Mouse (Mus musculus) lung, postnatal 0 days (tissue): ENCODE measurements around the gene Uvrag. TPM values are rescaled to one million over a fixed set of nuclear protein-coding genes. Genes with fewer than 3 reads are reported as not detected.
A peak's percentile ranks its signal among the peaks of the same experiment; 100 is the strongest.

Experiments
- ATAC-seq: fragments of 200-750 bp; cut with Nextera tagmentation; 2 replicates; pipeline ENCODE4 v1.8.0; 2017; ENCODE audit warnings: moderate library complexity
- DNase-seq: peaks from one replicate; pipeline ENCODE4 v3.0.0-alpha.2; 2016; ENCODE audit warnings: low spot score
- H3K27ac ChIP-seq: fragments of 300-500 bp; sonication (generic); 2 replicates; pipeline ENCODE4 v1.5.1; 2014; ENCODE audit warnings: antibody characterized with exemption, mild to moderate bottlenecking, low read length, mixed read lengths
- H3K27me3 ChIP-seq: fragments of 300-500 bp; sonication (generic); replicated peaks from 2 replicates; pipeline ENCODE4 v1.6.1; 2014; ENCODE audit warnings: low read length, mixed read lengths; ENCODE audit not compliant: insufficient read depth
- H3K36me3 ChIP-seq: fragments of 300-500 bp; sonication (generic); 2 replicates; pipeline ENCODE4 v1.6.1; 2014; ENCODE audit warnings: low read length, mixed read lengths; ENCODE audit not compliant: insufficient read depth
- H3K4me1 ChIP-seq: fragments of 300-500 bp; sonication (generic); 2 replicates; pipeline ENCODE4 v1.6.1; 2014; ENCODE audit warnings: antibody characterized with exemption, low read depth, low read length, mixed read lengths; ENCODE audit not compliant: insufficient read depth
- H3K4me2 ChIP-seq: fragments of 300-500 bp; sonication (generic); replicated peaks from 2 replicates; pipeline ENCODE4 v1.6.1; 2014; ENCODE audit warnings: low read depth, mild to moderate bottlenecking, low read length, moderate library complexity, mixed read lengths
- H3K4me3 ChIP-seq: fragments of 300-500 bp; sonication (generic); 2 replicates; pipeline ENCODE4 v1.5.1; 2014; ENCODE audit warnings: low read depth, low read length
- H3K9ac ChIP-seq: fragments of 300-500 bp; sonication (generic); replicated peaks from 2 replicates; pipeline ENCODE4 v1.6.1; 2014; ENCODE audit warnings: low read depth, mild to moderate bottlenecking
- H3K9me3 ChIP-seq: fragments of 300-500 bp; sonication (generic); 2 replicates; pipeline ENCODE4 v1.6.1; 2016; ENCODE audit warnings: low read length, mixed read lengths
- CTCF ChIP-seq: IDR thresholded peaks from 2 replicates; pipeline ENCODE4 v1.5.1; 2016; ENCODE audit warnings: antibody characterized with exemption, mild to moderate bottlenecking
- EP300 ChIP-seq: IDR thresholded peaks from 2 replicates; pipeline ENCODE4 v1.6.1; 2016; ENCODE audit warnings: antibody characterized with exemption, mild to moderate bottlenecking, control low read depth
- WGBS: fragments of 180-500 bp; shearing (Covaris S2); extraction: QIAGEN DNeasy Blood & Tissue Kit; methylation state at CpG from one replicate; pipeline ENCODE4 v1.1.7; 2014; 5-methylcytosine and 5-hydroxymethylcytosine counted together
- polyA plus RNA-seq: library from polyadenylated mRNA; unstranded; fragments of >200 nt; fragmentation: Nextera tagmentation; extraction: Ambion mirVana; gene quantifications from 2 replicates; pipeline ENCODE4 v1.2.1, GENCODE M21; 2015

Uvrag gene
- polyA plus RNA-seq, 1 experiment from 2014 or later: 23.4 TPM

- Histone ChIP-seq H3K4me3 (no peak overlapping the region), H3K27me3 (no peaks in the 10 kb centered on the region), H3K4me2 (no peak overlapping the region), H3K36me3 (no peaks in the 10 kb centered on the region), H3K4me1 (no peaks in the 10 kb centered on the region), H3K9me3 (no peaks in the 10 kb centered on the region), H3K9ac (no peak overlapping the region), H3K27ac (no peak overlapping the region)
- WGBS: 82% methylated on average over 6 of the region's 6 CpGs
- no peak for ATAC-seq
- no peak for TF ChIP-seq EP300
- no peak for TF ChIP-seq CTCF
- no peak for DNase-seq
Observed at GRCm38 (mm10) chr7:98942746-98943145, 198.2 kb downstream of the Uvrag start.

DNA sequence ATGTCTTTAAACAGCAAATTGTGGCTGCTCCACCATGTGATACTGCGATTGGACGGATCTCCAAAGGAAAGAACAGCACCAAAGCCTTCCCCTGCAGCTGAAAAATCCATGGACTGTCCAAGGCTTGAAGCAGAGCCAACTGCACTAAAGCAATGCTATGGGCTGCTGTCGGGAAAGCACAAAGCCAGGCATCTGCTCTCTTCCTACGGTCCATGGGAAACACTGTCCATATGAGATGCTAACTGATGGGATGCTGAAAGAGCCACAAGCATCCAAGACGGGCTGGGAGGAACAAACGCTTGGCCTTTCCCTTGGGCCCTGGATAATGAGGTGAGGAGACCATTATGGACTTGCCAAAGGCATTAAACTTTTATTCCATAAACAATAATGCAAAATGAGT, 201.7 kb downstream of the Uvrag start:
- ATAC-seq: peak; percentile 23; the same call in 1 of the 2 replicates
- Histone ChIP-seq H3K9ac (no peak overlapping the region), H3K4me3 (no peak overlapping the region), H3K36me3 (no peaks in the 10 kb centered on the region), H3K4me1 (no peaks in the 10 kb centered on the region), H3K9me3 (no peaks in the 10 kb centered on the region), H3K4me2 (no peak overlapping the region), H3K27ac (no peak overlapping the region), H3K27me3 (no peaks in the 10 kb centered on the region)
- TF ChIP-seq EP300: no peak
- no peak for TF ChIP-seq CTCF
- DNase-seq: peak; percentile 14
- 62% methylated on average over 6 of the region's 6 CpGs for WGBS

DNA sequence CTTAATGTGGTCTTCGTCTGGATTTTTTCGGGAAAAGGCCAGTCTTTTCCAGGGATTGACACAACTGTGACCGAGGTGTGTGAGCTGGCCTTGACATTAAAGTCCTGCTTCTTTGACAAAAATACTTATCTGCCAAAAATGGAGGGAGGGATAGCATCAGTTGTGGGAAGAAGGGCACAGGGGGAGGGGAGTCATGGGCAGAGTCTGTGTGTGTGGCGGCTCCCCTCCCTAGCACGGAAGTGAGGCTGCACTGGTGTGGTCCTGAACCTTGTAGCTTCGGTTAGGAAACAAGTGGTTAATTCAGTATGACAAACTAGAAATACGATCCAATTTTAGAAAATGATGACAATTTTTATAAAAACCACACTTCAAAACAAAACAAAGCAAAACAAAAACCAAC, 202.3 kb downstream of the Uvrag start:
- TF ChIP-seq EP300: no peak
- TF ChIP-seq CTCF: no peak
- Histone ChIP-seq H3K4me2 (no peak overlapping the region), H3K36me3 (no peaks in the 10 kb centered on the region), H3K9ac (no peak overlapping the region), H3K9me3 (no peaks in the 10 kb centered on the region), H3K27ac (no peak overlapping the region), H3K4me3 (no peak overlapping the region), H3K4me1 (no peaks in the 10 kb centered on the region), H3K27me3 (no peaks in the 10 kb centered on the region)
- no peak for ATAC-seq
- 73% methylated on average over 7 of the region's 7 CpGs for WGBS
- DNase-seq: no peak

DNA sequence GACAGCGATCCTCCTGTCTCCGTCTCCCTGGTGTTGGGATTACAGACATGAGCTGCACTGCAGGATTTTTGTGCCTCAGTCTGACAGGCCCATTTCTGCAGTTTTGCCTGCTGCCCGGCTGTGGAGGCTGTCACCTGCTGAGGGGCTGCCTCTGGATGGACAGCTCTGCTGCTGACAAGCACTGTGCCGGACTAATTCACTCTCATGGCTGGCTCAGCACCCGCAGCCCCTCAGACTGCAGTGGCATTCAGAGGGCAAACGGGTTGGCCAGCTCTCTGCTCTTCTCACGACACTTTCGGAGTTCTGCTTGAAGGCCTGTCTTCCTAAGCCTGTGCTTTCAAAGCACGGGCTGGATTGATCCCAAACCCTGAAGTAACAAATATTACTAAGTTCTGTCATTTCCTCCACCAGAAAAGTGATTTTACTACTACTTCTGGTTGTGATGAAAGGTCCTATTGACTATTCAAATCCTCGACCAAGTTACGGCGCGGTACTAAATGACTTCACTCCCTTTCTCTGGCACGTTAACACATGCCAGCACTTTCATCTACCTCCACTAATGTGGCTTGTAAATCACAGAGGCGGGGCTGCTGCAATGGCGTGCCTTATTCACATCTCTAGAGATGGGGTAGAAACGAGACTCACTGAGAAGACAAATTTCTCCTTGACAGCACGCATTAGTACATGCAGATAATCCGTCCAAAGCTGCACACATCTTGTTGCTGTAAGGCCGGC, 203.7 kb downstream of the Uvrag start:
- no peak overlapping the region for H3K9ac ChIP-seq

DNA sequence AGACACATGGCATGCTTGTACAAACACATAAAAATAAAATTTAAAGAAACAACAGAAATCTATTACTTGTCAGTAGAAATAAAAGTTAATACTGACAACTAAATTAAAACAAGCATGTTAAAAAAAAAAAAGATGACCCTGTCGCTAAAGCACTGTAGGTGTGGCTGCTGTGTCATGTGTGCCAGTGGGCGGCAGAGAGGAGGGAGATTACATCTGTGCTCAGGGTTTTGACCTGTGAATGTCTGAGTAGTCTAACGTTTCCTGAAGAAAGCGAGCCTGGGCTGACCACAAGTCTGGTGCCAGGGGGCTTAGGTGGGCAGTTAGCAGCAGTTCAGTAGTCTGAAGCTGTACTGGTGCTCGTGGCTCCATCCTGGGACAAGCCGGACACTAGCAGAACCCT, 205.2 kb downstream of the Uvrag start:
- no peak overlapping the region for H3K9ac ChIP-seq
- H3K4me1 ChIP-seq: no peaks in the 10 kb centered on the region
- TF ChIP-seq EP300 (no peak), CTCF (no peak)
- DNase-seq (no peak), ATAC-seq (no peak)
- 79% methylated on average over 6 of the region's 6 CpGs for WGBS
- H3K9me3 ChIP-seq: no peaks in the 10 kb centered on the region
- H3K27ac ChIP-seq: no peak overlapping the region
- H3K4me3 ChIP-seq: no peak overlapping the region
- no peak overlapping the region for H3K4me2 ChIP-seq
- no peaks in the 10 kb centered on the region for H3K27me3 ChIP-seq
- no peaks in the 10 kb centered on the region for H3K36me3 ChIP-seq

More for the DNA sequence above, 203.7 kb downstream of the Uvrag start:
- Histone ChIP-seq H3K4me1 (no peaks in the 10 kb centered on the region), H3K27ac (no peak overlapping the region), H3K9me3 (no peaks in the 10 kb centered on the region), H3K4me2 (no peak overlapping the region), H3K4me3 (no peak overlapping the region), H3K36me3 (no peaks in the 10 kb centered on the region), H3K27me3 (no peaks in the 10 kb centered on the region)
- ATAC-seq (no peak), DNase-seq (no peak)
- TF ChIP-seq EP300: no peak
- no peak for TF ChIP-seq CTCF
- whole genome bisulfite sequencing: 67% methylated on average over 20 of the region's 20 CpGs

- DNase-seq (no peak), ATAC-seq (no peak)
- Histone ChIP-seq H3K9me3 (no peaks in the 10 kb centered on the region), H3K27ac (no peak overlapping the region), H3K4me2 (no peak overlapping the region), H3K36me3 (no peaks in the 10 kb centered on the region), H3K9ac (no peak overlapping the region), H3K4me1 (no peaks in the 10 kb centered on the region), H3K27me3 (no peaks in the 10 kb centered on the region), H3K4me3 (no peak overlapping the region)
- TF ChIP-seq EP300: no peak
- TF ChIP-seq CTCF: no peak
- WGBS: 62% methylated on average over 10 of the region's 10 CpGs
Observed at GRCm38 (mm10) chr7:98935193-98935592, 205.7 kb downstream of the Uvrag start.
